Mouse (Mus musculus): ENCODE results near the gene Spem2. TPM values are rescaled to one million over a fixed set of nuclear protein-coding genes. Genes with fewer than 3 reads are reported as not detected.

The Spem2 gene
- total RNA-seq, 2 experiments from 2014 or later, result not detected

DNA sequence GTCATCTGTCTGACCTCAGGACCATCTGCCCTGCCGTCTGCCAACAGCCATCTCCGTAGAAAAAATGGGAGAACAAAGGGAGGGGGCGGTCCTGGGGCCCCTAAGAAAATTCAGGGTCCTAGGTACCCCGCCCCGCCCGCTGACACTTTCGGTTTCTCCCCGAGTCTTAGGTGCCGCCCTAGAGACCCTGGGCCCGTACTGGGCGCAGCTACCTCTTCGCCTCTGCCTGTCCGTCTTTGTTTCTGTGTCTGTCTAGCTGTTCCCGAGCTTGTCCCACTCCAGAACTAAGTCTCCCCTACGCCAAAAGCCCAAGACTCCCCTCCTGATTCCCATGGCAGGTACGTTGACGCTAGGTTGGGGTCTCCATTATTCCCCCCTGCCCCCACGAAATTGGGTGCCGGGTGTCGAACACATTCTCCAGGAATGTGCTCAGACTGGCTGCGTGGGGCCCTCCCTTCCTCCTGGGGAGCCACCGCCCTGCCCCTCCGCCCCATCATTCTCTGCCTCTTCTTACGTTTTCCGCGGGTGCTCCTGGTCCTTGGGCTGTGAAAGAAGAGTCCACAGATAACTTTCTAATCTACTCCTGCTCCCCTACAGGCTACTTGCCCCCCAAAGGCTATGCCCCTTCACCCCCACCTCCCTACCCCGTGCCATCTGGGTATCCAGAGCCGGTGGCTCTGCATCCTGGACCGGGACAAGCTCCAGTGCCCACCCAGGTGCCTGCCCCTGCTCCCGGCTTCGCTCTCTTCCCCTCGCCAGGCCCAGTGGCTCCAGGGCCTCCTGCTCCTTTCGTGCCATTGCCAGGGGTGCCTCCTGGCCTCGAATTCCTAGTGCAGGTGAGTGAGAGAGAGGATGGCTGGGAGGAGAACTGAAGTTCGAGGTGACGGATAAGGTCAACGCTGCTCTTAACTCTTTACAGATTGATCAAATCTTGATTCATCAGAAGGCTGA lies 28.7 kb upstream of the Spem2 start:
- peak; percentile 55 for DNase-seq
- Histone ChIP-seq H3K27ac (peak overlapping the region; percentile 91), H3K4me3 (peak overlapping the region; percentile 97)
- TF ChIP-seq CTCF (IDR thresholded peaks at IDR 0.05), result no peak
- intact Hi-C loops (cut with DNase I), result loop anchor here (2.0 kb wide), 1 partner anchor 88 kb away; the partner anchor contains the start of gene Polr2a

GRCm38 (mm10) chr11:69846198-69846680 lies 28.0 kb upstream of the Spem2 start, which contains the start of gene Plscr3:
Gene Plscr3 (plus strand): TSS chr11:69846376.
- peak within 1 kb of the TSS; percentile 91 for H3K27ac ChIP-seq
- peak within 1 kb of the TSS; percentile 97 for H3K4me3 ChIP-seq
- intact Hi-C loops (cut with DNase I), result loop anchor here (2.0 kb wide), 1 partner anchor 87 kb away; the partner anchor contains the start of gene Polr2a
- no peak for TF ChIP-seq CTCF (IDR thresholded peaks at IDR 0.05)
- peak; percentile 94 for DNase-seq

GRCm38 (mm10) chr11:69838714-69839104 lies 20.4 kb upstream of the Spem2 start:
- peak; percentile 49 for DNase-seq
- TF ChIP-seq CTCF (IDR thresholded peaks at IDR 0.05), result no peak
- Histone ChIP-seq H3K4me3 (peak overlapping the region; percentile 94), H3K27ac (peak overlapping the region; percentile 98)
- intact Hi-C loops (cut with DNase I), result no loop called here

GRCm38 (mm10) chr11:69837952-69838713 lies 19.9 kb upstream of the Spem2 start, which contains the start of gene Tmem256:
Gene Tmem256 (plus strand): TSS chr11:69838514.
- Histone ChIP-seq H3K27ac (peak within 1 kb of the TSS; percentile 98), H3K4me3 (peak within 1 kb of the TSS; percentile 94)
- intact Hi-C loops (cut with DNase I), result loop anchor here (2.0 kb wide), 1 partner anchor 33 kb away; the partner anchor contains the start of gene Tmem102
- DNase-seq, result peak; percentile 95
- TF ChIP-seq CTCF (IDR thresholded peaks at IDR 0.05), result no peak

GRCm38 (mm10) chr11:69837604-69837951 lies 19.3 kb upstream of the Spem2 start, which contains the start of gene Nlgn2:
Gene Nlgn2 (minus strand): TSS chr11:69837784.
- no peak for DNase-seq
- peak; percentile 26 for TF ChIP-seq CTCF (IDR thresholded peaks at IDR 0.05)
- Histone ChIP-seq H3K4me3 (peak within 1 kb of the TSS; percentile 94), H3K27ac (peak within 1 kb of the TSS; percentile 98)
- intact Hi-C loops (cut with DNase I), result loop anchor here (2.0 kb wide), 1 partner anchor 33 kb away; the partner anchor contains the start of gene Tmem102

DNA sequence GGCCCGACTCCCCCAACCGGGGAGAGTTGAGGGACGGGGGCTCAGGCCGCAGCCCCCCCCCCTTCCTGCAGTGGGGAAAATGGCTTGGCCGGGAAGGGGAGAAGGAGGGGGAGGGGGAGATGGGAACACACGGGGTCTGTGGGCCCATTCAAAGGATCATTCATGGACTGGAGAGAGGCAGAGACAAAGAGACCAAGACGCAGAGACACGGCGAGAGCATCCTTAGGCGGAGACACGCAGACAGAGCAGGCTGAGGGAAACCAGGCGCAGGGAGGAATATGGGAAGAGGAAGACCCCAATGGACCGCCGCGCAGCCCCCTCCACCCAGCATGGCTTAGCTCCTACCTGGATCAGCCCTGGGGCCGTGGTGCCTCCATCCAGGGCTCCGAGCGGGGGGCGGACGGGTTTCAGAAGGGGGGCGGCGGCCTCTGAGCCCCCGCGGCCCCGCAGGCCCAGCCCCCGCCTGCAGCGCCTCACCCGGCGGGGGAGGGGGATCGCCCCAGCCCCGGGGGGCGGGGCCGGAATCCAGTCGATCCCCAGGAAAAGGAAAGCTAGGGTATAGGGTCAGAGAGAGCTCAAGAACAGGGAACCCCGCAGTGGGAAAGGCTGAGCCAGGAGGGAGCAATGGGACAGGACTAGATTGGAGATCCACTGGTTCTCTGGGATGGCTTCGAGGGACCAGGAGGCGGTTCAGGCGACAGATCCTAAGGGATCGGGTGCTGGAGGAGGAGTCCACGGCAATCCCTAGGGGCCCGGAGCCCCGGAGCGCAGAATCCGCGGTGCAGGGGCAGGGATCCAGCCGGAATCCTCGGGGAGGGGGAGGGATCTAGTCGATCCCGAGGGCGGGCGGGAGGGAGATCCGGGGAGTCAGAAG lies 18.7 kb upstream of the Spem2 start:
- H3K27ac ChIP-seq, result peak overlapping the region; percentile 98
- no peak for TF ChIP-seq CTCF (IDR thresholded peaks at IDR 0.05)
- peak; percentile 66 for DNase-seq
- peak overlapping the region; percentile 94 for H3K4me3 ChIP-seq
- intact Hi-C loops (cut with DNase I), result loop anchor here (2.0 kb wide), 1 partner anchor 32 kb away; the partner anchor contains the start of gene Tmem102

DNA sequence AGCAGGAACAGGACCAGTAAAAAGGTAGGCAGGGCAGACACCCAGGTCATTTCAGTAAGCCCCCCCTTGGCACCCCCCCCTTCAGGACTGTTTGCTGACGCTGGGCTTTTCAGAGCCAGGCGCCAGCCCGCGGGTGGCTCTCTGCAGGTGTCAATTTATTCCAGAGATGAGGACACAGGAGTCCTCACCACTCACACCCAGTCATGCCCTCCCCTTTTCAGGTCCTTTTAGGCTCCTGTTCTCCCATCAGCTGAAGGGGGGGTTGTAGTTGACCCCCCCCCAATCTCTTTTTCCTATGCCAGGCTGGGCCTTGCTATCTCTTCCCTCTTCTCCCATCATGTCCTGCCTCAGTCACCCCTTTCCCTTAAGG lies 17.7 kb upstream of the Spem2 start:
- intact Hi-C loops (cut with DNase I), result loop anchor here (2.0 kb wide), 1 partner anchor 31 kb away; the partner anchor contains the start of gene Tmem102
- Histone ChIP-seq H3K4me3 (no peak overlapping the region), H3K27ac (no peak overlapping the region)
- TF ChIP-seq CTCF (IDR thresholded peaks at IDR 0.05), result no peak
- no peak for DNase-seq

DNA sequence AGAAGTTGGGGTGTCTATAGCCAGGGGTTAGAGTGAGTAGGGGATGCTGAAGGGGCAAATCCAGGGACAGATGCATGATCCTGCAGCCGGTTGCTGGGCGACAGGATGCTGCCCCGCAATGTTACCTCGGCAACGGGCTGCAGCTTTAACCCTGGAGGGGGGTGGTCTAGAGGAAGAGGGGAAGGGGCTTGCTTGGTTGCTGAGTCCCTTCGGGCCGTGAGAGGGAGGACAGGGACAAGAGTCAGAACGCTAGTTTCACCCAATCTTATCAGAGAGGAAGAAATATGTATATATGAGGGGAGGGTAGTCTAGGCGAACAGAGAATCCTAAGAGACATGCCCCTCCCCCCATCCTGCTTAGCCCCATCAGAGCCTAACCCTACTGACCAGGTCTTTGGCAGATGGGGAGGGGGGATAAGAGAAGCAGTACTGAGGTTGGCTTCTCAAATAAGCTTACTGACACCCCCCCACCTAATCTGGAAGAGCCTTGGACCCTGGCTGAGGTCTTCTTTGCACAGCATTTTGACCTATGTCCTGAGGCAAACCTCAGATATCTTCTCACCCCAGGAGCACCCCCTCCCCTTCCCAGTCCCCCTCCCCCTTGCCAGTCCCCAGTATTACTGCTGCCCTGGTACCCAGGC lies 17.2 kb upstream of the Spem2 start:
- intact Hi-C loops (cut with DNase I), result no loop called here
- H3K4me3 ChIP-seq, result no peak overlapping the region
- no peak for TF ChIP-seq CTCF (IDR thresholded peaks at IDR 0.05)
- DNase-seq, result no peak
- no peak overlapping the region for H3K27ac ChIP-seq

DNA sequence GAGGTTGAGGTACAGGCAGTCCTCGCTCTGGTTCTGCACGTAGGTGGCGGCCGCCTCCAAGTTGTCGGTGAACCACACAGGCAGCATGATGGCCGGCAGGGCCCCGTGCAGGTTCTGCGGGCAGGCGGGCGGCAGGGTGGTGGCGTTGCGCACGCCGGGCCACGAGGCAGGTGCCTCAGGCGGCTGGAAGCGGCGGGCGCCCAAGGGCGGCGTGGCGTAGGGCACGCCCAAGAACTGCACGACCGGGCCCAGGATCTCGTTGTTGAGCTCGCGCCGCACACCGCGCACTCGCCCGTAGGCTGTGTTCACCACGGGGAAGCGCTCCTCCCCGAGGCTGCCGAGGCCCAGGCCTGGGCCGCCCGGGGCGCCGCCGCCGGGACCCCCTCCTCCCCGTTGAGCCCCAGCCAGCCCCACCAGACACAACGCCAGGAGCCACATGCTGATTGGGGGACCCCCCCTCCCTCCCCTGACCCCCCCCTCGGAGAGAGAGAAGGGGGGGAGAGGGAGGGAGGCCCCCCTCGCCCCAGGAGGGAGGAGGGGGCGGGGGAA lies 15.8 kb upstream of the Spem2 start:
- Histone ChIP-seq H3K4me3 (peak overlapping the region; percentile 60), H3K27ac (no peak overlapping the region)
- no peak for TF ChIP-seq CTCF (IDR thresholded peaks at IDR 0.05)
- peak; percentile 49 for DNase-seq
- intact Hi-C loops (cut with DNase I), result no loop called here

- intact Hi-C loops (cut with DNase I), result no loop called here
- H3K4me3 ChIP-seq, result peak overlapping the region; percentile 60
- no peak for DNase-seq
- no peak overlapping the region for H3K27ac ChIP-seq
- no peak for TF ChIP-seq CTCF (IDR thresholded peaks at IDR 0.05)
Observed at GRCm38 (mm10) chr11:69833554-69833953, 15.3 kb upstream of the Spem2 start.

DNA sequence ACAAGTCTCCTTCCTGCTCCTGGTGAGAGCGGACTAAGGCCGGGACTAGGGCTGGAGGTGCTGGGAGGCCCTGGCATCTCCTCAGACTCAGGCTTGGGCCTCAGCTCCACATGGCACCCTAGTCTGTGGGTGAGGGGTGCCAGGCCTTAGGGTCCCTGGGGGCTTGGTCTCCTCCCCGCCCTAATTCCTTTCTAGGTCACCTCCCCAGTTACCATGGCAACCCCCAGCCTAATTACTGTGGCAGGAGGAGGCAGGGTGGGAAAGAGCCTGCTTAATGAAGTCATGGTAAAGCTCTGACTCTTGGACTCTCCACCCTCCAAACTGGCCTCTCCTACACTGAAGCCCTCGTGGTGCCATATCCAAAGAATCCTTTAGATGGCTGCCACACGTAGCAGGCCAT lies 10.6 kb upstream of the Spem2 start:
- H3K4me3 ChIP-seq, result no peak overlapping the region
- no peak overlapping the region for H3K27ac ChIP-seq
- TF ChIP-seq CTCF (IDR thresholded peaks at IDR 0.05), result no peak
- no peak for DNase-seq
- intact Hi-C loops (cut with DNase I), result no loop called here

Data from gastrocnemius, adult 2 months (tissue).